Mouse (Mus musculus): ENCODE results near the gene Kif11. TPM values are rescaled to one million over a fixed set of nuclear protein-coding genes. Genes with fewer than 3 reads are reported as not detected.

Gene Kif11
- polyA plus RNA-seq, 1 experiment, result 1.1 TPM

DNA sequence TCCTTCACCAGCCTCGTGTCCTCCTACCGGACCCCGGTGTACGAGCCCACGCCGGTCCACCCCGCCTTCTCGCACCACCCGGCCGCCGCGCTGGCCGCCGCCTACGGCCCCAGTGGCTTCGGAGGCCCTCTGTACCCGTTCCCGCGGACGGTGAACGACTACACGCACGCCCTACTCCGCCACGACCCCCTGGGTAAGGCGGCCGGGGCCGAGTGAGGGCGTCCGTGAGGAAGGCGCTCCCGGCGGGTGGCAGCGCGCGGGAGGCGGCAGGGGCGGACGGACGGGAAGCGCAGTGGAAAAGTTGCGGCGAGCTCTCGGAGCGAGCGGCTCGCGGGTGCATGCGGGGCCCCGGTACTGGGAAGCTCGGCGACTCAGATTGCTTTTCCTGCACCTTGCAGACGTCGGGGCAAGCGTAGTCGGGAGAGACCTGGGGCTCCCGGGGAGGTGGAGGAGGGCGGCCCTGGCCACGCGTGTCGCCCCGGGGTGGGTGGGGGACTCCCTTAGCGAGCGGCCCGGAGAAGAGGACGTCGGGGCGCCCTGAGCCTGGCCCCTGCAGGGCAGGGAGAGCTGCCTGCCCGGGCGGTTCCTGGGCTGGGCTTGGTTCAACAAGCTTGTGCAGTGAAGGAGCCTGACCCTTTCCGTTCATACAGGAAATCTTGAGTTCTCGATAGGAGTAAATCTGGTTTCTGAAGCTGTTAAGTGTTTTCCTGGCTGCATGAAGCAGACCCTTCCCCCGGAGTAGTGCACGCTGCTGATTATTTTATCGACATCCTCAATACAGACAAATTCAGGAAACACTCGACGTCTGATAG is 59.0 kb downstream of the Kif11 start:
- TF ChIP-seq GATA1 (IDR thresholded peaks at IDR 0.05; ENCODE audit: low read length), result no peak
- no peak for TF ChIP-seq TAL1 (IDR thresholded peaks at IDR 0.05; ENCODE audit: low read length)
- H3K4me1 ChIP-seq (ENCODE audit: control insufficient read depth), result peaks cover 19% of the 10 kb centered on the region
- H3K27me3 ChIP-seq (ENCODE audit: control insufficient read depth), result peaks cover 80% of the 10 kb centered on the region
- H3K9me3 ChIP-seq (ENCODE audit: control insufficient read depth, low read length), result peaks cover 13% of the 10 kb centered on the region; the same call in 1 of the 2 replicates
- H3K36me3 ChIP-seq (ENCODE audit: control insufficient read depth), result no peaks in the 10 kb centered on the region
- peak overlapping the region; percentile 63 for H3K4me3 ChIP-seq (replicated peaks)

DNA sequence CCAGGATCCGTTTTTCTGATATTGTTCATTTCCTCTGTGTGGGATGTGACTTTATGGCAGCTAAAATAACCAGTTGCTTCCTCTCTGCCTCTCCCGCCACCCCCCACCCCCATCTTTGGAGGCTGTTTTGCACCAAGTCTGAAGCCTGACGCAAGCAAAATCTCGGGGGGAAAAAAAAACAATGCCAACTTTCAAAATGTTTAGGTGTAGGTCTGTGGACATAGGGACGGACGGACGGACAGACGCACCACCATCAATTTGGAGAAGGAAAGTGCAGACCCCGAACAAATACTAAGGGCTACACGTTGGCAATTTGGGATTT is 59.6 kb downstream of the Kif11 start:
- TF ChIP-seq GATA1 (IDR thresholded peaks at IDR 0.05; ENCODE audit: low read length) (no peak), TAL1 (IDR thresholded peaks at IDR 0.05; ENCODE audit: low read length) (no peak)
- no peaks in the 10 kb centered on the region for H3K36me3 ChIP-seq (ENCODE audit: control insufficient read depth)
- H3K27me3 ChIP-seq (ENCODE audit: control insufficient read depth), result peaks cover 74% of the 10 kb centered on the region
- H3K4me3 ChIP-seq (replicated peaks), result peak overlapping the region; percentile 63
- H3K4me1 ChIP-seq (ENCODE audit: control insufficient read depth), result peaks cover 19% of the 10 kb centered on the region
- H3K9me3 ChIP-seq (ENCODE audit: control insufficient read depth, low read length), result peaks cover 13% of the 10 kb centered on the region; the same call in 1 of the 2 replicates

DNA sequence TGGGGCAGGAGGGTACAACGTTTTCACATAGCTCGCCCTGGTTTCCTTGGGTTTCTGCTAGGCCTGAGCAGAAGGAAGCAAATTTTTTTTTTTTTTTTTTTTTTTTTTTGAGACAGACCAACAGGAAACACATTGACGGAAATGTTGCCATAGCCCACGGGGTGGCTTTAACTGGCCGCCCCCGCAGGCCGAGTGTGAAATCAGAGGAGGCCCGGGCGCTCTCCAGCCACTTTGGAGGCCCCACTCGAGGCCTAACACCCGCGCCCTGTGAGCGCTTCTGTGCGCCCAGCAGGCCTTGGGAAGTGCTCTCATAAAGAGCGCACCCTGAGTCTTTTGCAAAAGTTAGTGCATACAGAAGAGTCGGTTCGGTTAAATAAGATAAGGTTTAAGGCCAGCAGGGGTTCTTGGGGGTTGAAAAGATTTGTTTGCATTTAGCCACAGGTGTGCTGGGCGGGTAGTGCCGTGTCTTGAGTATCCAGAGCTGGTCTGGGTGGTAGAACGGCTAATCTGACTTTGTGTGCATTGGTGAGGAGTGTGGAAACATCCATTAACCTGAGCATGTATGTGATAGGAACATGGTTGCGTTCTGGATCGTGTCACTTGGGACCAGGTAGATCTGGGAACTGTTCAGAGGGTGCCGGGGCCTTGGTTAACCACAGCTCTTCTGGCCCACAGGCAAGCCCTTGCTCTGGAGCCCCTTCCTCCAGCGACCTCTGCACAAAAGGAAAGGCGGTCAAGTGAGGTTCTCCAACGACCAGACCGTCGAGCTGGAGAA is 60.5 kb downstream of the Kif11 start:
- Histone ChIP-seq H3K36me3 (ENCODE audit: control insufficient read depth) (no peaks in the 10 kb centered on the region), H3K27me3 (ENCODE audit: control insufficient read depth) (peaks cover 65% of the 10 kb centered on the region), H3K4me3 (replicated peaks) (no peak overlapping the region), H3K9me3 (ENCODE audit: control insufficient read depth, low read length) (peaks cover 13% of the 10 kb centered on the region; the same call in 1 of the 2 replicates), H3K4me1 (ENCODE audit: control insufficient read depth) (peaks cover 19% of the 10 kb centered on the region)
- no peak for TF ChIP-seq GATA1 (IDR thresholded peaks at IDR 0.05; ENCODE audit: low read length)
- TF ChIP-seq TAL1 (IDR thresholded peaks at IDR 0.05; ENCODE audit: low read length), result no peak

DNA sequence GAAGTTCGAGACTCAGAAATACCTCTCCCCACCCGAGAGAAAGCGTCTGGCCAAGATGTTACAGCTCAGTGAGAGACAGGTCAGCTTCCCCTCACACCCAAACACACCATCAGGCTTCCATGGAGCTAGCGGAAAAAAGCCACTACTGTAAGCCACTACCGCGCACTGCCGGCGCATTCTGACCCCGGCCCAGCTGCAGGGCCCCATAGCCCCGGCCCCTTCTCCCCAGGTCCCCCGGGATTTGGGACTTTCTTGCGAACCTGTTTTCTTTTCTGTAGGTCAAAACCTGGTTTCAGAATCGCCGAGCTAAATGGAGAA is 61.0 kb downstream of the Kif11 start:
- Histone ChIP-seq H3K9me3 (ENCODE audit: control insufficient read depth, low read length) (peaks cover 13% of the 10 kb centered on the region; the same call in 1 of the 2 replicates), H3K27me3 (ENCODE audit: control insufficient read depth) (peaks cover 60% of the 10 kb centered on the region), H3K36me3 (ENCODE audit: control insufficient read depth) (no peaks in the 10 kb centered on the region), H3K4me1 (ENCODE audit: control insufficient read depth) (peaks cover 19% of the 10 kb centered on the region), H3K4me3 (replicated peaks) (no peak overlapping the region)
- TF ChIP-seq TAL1 (IDR thresholded peaks at IDR 0.05; ENCODE audit: low read length), result no peak
- TF ChIP-seq GATA1 (IDR thresholded peaks at IDR 0.05; ENCODE audit: low read length), result no peak

DNA sequence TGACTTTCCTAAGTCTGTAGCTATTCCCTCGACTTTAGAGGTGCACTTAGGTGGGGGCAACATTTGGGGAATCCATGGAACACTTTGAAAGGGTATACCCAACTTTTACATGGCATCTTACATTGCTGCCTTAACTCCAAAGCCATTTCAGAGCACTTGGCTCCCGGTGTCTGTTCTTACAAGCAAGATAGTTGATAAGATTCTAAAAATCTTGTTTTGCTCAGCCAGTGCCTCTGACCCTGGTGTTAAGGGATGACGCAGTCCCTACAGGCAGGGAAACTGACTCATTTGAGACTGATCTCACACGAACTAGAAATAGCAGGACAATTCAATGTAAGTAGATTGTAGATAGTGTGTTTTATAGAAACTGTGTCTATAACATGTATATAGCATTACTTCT is 64.0 kb downstream of the Kif11 start:
- H3K27me3 ChIP-seq (ENCODE audit: control insufficient read depth), result peaks cover 30% of the 10 kb centered on the region
- no peak for TF ChIP-seq TAL1 (IDR thresholded peaks at IDR 0.05; ENCODE audit: low read length)
- no peak for TF ChIP-seq GATA1 (IDR thresholded peaks at IDR 0.05; ENCODE audit: low read length)
- peaks cover 2% of the 10 kb centered on the region; the same call in 1 of the 2 replicates for H3K9me3 ChIP-seq (ENCODE audit: control insufficient read depth, low read length)
- H3K4me1 ChIP-seq (ENCODE audit: control insufficient read depth), result peaks cover 9% of the 10 kb centered on the region
- H3K4me3 ChIP-seq (replicated peaks), result no peak overlapping the region
- H3K36me3 ChIP-seq (ENCODE audit: control insufficient read depth), result no peaks in the 10 kb centered on the region

DNA sequence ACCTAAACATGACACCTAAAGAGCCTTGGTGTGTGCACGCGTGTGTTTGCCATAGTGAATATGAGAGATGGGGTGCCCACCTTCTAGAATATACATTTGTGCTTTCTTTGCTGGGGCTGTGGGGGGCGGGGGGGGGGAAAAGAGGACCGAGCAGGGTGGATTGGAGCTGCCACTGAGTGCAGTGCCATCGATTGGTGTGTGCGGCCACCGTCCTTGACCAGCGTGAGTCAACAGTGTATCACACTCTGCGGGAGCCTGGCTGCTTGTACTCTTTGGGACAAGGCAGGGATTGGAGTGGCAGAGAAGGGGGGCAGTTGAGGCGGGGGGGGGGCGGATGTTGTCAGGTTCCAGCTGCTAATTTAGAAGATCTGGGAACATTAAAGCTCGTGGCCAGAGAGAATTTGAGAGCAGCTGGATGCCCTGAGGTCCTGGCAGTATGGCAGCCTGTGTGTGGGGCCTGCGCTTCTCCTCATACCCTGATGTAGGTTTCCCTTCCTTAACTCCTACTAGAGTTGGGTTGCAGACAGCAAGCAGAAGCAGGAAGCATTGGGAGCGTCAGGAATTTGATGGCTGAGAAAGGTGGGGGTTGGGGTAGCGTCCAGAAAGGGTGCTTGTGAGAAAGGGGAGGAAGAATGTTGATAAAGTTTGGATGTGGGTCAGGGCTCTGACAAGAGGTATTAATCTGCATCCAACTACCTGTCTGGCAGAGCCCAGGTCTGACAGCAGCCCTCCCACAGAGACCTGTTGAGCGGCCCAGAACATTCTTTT is 64.7 kb downstream of the Kif11 start:
- Histone ChIP-seq H3K4me3 (replicated peaks) (no peak overlapping the region), H3K27me3 (ENCODE audit: control insufficient read depth) (peaks cover 23% of the 10 kb centered on the region), H3K9me3 (ENCODE audit: control insufficient read depth, low read length) (peaks cover 2% of the 10 kb centered on the region; the same call in 1 of the 2 replicates), H3K4me1 (ENCODE audit: control insufficient read depth) (peaks cover 3% of the 10 kb centered on the region), H3K36me3 (ENCODE audit: control insufficient read depth) (no peaks in the 10 kb centered on the region)
- no peak for TF ChIP-seq TAL1 (IDR thresholded peaks at IDR 0.05; ENCODE audit: low read length)
- no peak for TF ChIP-seq GATA1 (IDR thresholded peaks at IDR 0.05; ENCODE audit: low read length)

DNA sequence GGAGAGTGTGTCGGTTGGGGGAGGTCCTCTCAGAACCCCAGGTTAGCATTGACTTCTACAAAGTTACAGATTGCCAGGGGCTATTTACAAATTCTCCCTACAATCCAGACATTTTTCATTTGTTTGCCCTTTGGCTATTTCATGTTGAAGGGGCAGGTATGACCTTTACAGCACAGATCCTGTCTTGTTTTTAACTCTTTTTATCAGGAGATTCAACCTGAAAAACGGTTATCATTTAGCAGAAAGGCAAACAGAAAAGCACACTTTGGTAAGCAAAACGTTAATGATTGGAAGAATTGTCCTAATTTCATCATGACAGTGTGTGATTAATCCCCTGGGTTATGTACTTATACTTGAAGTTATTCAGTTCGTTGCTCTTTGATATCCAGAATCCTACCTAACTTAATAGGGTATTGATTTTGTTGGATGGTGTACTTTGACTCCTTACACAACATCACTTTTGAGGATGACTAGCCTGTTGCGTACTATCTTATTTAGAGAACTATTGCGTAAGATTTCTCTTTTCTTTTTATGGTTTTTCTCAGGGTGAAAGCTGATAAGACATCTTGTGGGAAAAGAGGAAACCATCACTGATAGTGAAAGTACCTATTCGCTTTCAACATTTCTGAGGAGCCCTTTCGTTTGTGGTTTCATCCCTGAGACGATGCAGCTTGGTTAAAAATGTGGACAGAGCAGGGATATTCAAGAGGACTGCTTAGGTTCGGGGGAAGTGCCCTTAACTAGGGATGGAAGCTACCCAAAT is 66.5 kb downstream of the Kif11 start:
- peaks cover 3% of the 10 kb centered on the region for H3K4me1 ChIP-seq (ENCODE audit: control insufficient read depth)
- TF ChIP-seq TAL1 (IDR thresholded peaks at IDR 0.05; ENCODE audit: low read length) (no peak), GATA1 (IDR thresholded peaks at IDR 0.05; ENCODE audit: low read length) (no peak)
- H3K4me3 ChIP-seq (replicated peaks), result no peak overlapping the region
- H3K36me3 ChIP-seq (ENCODE audit: control insufficient read depth), result no peaks in the 10 kb centered on the region
- H3K27me3 ChIP-seq (ENCODE audit: control insufficient read depth), result peaks cover 5% of the 10 kb centered on the region
- H3K9me3 ChIP-seq (ENCODE audit: control insufficient read depth, low read length), result no peaks in the 10 kb centered on the region

DNA sequence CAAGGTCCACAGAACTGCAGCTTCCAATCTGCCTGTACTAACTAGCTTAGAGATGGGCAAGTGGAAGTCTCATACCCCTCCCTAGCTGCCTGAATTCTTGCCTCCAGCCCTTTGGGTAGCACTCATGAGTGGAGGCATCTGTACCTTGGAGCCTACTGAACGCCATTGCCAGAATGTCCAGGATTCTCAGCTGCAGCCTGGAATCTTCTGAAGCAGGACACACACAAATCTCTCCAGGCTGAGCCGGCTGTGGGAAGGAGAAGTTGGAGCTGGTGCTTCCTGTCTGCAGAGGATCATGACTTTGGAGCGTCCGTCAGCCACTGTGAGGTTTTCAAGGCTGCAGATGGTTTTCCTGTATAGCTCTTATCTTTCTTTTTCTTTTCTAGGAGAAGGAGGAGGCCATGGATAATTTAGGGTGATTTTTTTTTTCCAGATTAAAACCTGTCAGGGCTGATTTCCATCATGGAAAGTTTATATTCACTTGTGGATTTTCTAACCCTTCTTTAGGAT is 67.5 kb downstream of the Kif11 start:
- Histone ChIP-seq H3K27me3 (ENCODE audit: control insufficient read depth) (no peaks in the 10 kb centered on the region; the same call in 1 of the 2 replicates), H3K36me3 (ENCODE audit: control insufficient read depth) (no peaks in the 10 kb centered on the region), H3K9me3 (ENCODE audit: control insufficient read depth, low read length) (no peaks in the 10 kb centered on the region), H3K4me3 (replicated peaks) (no peak overlapping the region), H3K4me1 (ENCODE audit: control insufficient read depth) (peaks cover 3% of the 10 kb centered on the region)
- TF ChIP-seq TAL1 (IDR thresholded peaks at IDR 0.05; ENCODE audit: low read length) (no peak), GATA1 (IDR thresholded peaks at IDR 0.05; ENCODE audit: low read length) (no peak)

Measured in erythroblast, embryonic 14.5 days (primary cell).